In genomic region chr6:72740596-72741421, GRCm38 (mm10) we compare ENCODE assay signal across 9 mouse cellular contexts. TPM values are rescaled to one million over a fixed set of nuclear protein-coding genes. Genes with fewer than 3 reads are reported as not detected.
DNase-seq lines count a peak whose midpoint lies in the region; ATAC-seq and TF ChIP-seq lines count a peak whose summit lies in the region.
"Had no signal": no experiment of that assay in that cellular context is flagged by ENCODE, and none has a peak within 500 bp of the region (broad histone marks: within the 10 kb centered on the region; RNA-seq: fewer than 3 reads in every experiment).

No protein-coding gene starts in this region.

- no peaks in the 10 kb centered on the region for H3K36me3 ChIP-seq in forebrain, embryonic 14.5 days (ENCODE audit: control insufficient read depth, insufficient read depth, low read length)
- H3K36me3 ChIP-seq in hindbrain, embryonic 15.5 days, result no peaks in the 10 kb centered on the region
- H3K36me3 ChIP-seq: liver, embryonic 15.5 days had no signal

- no peak overlapping the region for H3K4me3 ChIP-seq in forebrain, embryonic 14.5 days (ENCODE audit: low read depth, low read length)
- no peak overlapping the region for H3K4me3 ChIP-seq in hindbrain, embryonic 15.5 days
- no peak overlapping the region for H3K4me3 ChIP-seq in lung, adult 2 months (replicated peaks; ENCODE audit: extremely low read depth, low read depth, low read length)
- H3K4me3 ChIP-seq: liver, embryonic 15.5 days had no signal

- peak overlapping the region; percentile 8; the same call in 1 of the 2 replicates for H3K4me2 ChIP-seq in forebrain, embryonic 14.5 days (ENCODE audit: low read length)
- H3K4me2 ChIP-seq in hindbrain, embryonic 15.5 days, result peak overlapping the region; percentile 23
- H3K4me2 ChIP-seq: liver, embryonic 15.5 days had no signal

- peak; percentile 23 for DNase-seq in ovary, adult 18-20 months (ENCODE audit: low spot score)
- DNase-seq in ovary, postnatal 14 days (ENCODE audit: low spot score), result no peak
- peak; percentile 62 for DNase-seq in forebrain, embryonic 14.5 days (ENCODE audit: low spot score)
- DNase-seq in lung, adult 2 months, result peak; percentile 71
- DNase-seq in urinary bladder, postnatal 36 days (ENCODE audit: low spot score in 2 of 2), result peak; percentile 30 to 55
- no peak for DNase-seq in layer of hippocampus, adult 18-20 months (ENCODE audit: low spot score in 2 of 2)
- no peak for DNase-seq in thymus, postnatal 14 days

- 47% methylated on average over 20 of the region's 20 CpGs for WGBS in forebrain, embryonic 14.5 days
- WGBS in hindbrain, embryonic 15.5 days, result 41% methylated on average over 20 of the region's 20 CpGs
- 15% methylated on average over 20 of the region's 20 CpGs for WGBS in lung, adult 2 months

- H3K9ac ChIP-seq in forebrain, embryonic 14.5 days (ENCODE audit: low read length), result no peak overlapping the region
- H3K9ac ChIP-seq in hindbrain, embryonic 15.5 days, result no peak overlapping the region
- H3K9ac ChIP-seq: liver, embryonic 15.5 days had no signal

- no peak for TF ChIP-seq CTCF in lung, adult 2 months (IDR thresholded peaks at IDR 0.05; ENCODE audit: insufficient read depth, low read length)

- H3K27ac ChIP-seq in forebrain, embryonic 14.5 days (ENCODE audit: low read depth, low read length), result peak overlapping the region; percentile 41; the same call in 1 of the 2 replicates
- peak overlapping the region; percentile 12 for H3K27ac ChIP-seq in hindbrain, embryonic 15.5 days (replicated peaks)
- H3K27ac ChIP-seq: liver, embryonic 15.5 days had no signal

- peak; percentile 58 for ATAC-seq in forebrain, embryonic 14.5 days
- ATAC-seq in hindbrain, embryonic 15.5 days (ENCODE audit: low FRiP score, low read depth), result peak; percentile 72

- H3K4me1 ChIP-seq in forebrain, embryonic 14.5 days (ENCODE audit: control insufficient read depth, insufficient read depth, low read length), result peaks cover 9% of the 10 kb centered on the region; the same call in 1 of the 2 replicates
- H3K4me1 ChIP-seq in hindbrain, embryonic 15.5 days (replicated peaks), result peaks cover 17% of the 10 kb centered on the region
- peaks cover 13% of the 10 kb centered on the region for H3K4me1 ChIP-seq in lung, adult 2 months (ENCODE audit: control insufficient read depth, insufficient read depth, low read length)

- H3K27me3 ChIP-seq in forebrain, embryonic 14.5 days (replicated peaks; ENCODE audit: control insufficient read depth, insufficient read depth, low read length), result no peaks in the 10 kb centered on the region
- no peaks in the 10 kb centered on the region for H3K27me3 ChIP-seq in hindbrain, embryonic 15.5 days
- H3K27me3 ChIP-seq: liver, embryonic 15.5 days had no signal

- TF ChIP-seq POLR2A in lung, adult 2 months (IDR thresholded peaks at IDR 0.05; ENCODE audit: borderline replicate concordance, extremely low read depth, low read depth, low read length), result no peak

- no peaks in the 10 kb centered on the region for H3K9me3 ChIP-seq in forebrain, embryonic 14.5 days (replicated peaks; ENCODE audit: control insufficient read depth, low read length)
- H3K9me3 ChIP-seq in hindbrain, embryonic 15.5 days, result no peaks in the 10 kb centered on the region
- H3K9me3 ChIP-seq: liver, embryonic 15.5 days had no signal

RNA-seq across cellular contexts. Expression of gene Tcf7l1, which starts 48.2 kb away (rescaled TPM):
- polyA plus RNA-seq in forebrain, embryonic 14.5 days (2014; fragmentation: Nextera tagmentation; extraction: Ambion mirVana), result 6.8 and 6.9 TPM in 2 replicates
- polyA plus RNA-seq in hindbrain, embryonic 15.5 days (2015; fragmentation: Nextera tagmentation; extraction: Ambion mirVana), result 7.2 and 7.9 TPM in 2 replicates
- polyA plus RNA-seq in lung, adult 2 months (2012; rRNA removed), result 27.8 and 30.1 TPM in 2 replicates
- 1 to 10 TPM; 3.2 to 3.5 TPM for total RNA-seq in layer of hippocampus, adult 18-20 months (2021)

Comparison
In these comparisons a context has a peak if more than half of its experiments do, and no peak if none do; other contexts are left out.
1. DNase-seq: peak in ovary, adult 18-20 months (single experiment), forebrain, embryonic 14.5 days (single experiment), lung, adult 2 months (single experiment) and urinary bladder, postnatal 36 days (2 of 2); none in ovary, postnatal 14 days (single experiment), layer of hippocampus, adult 18-20 months (0 of 2) and thymus, postnatal 14 days (single experiment).